Mouse (Mus musculus): Measurements from ENCODE around the gene Rb1.

DNA sequence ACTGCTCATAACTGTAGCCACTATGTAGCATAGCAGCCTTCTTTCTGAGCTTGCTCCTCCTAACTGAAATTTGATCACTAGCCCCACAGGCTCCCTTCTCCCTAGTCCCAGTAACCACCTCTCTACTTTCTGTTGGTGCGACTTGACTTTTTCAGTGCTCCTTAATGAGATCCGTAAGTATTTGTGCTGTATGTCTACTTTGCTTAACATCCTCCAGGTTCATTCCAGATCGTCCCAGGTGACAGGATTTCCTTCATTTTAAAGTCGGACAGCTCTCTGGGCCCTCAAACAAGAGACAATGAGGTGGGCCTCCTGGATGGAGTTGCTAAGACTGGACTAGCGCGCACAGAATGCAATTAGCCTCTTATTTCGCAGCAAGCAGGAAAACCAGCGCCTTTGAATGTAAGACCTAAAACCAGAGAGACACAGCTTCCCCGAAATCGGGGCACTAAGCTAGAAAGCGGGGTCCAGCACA lies 183.2 kb downstream of the Rb1 start:
- TF ChIP-seq CTCF (IDR thresholded peaks at IDR 0.05; ENCODE audit: extremely low read depth, insufficient read length, insufficient replicate concordance, low read depth, low read length) (no peak), POLR2A (IDR thresholded peaks at IDR 0.05; ENCODE audit: low read depth, low read length) (no peak)
